Mouse (Mus musculus) lung, postnatal 10 days (tissue): Measurements from ENCODE around the gene Pfkfb4.

Source experiments
- DNase-seq: peaks from one replicate; pipeline ENCODE4 v3.0.0; 2021

Pfkfb4 gene

GRCm38 (mm10) chr9:109060184-109060897, 68.8 kb downstream of the Pfkfb4 start:
- no peak for DNase-seq

- DNase-seq, result no peak
Measured at GRCm38 (mm10) chr9:109060898-109061295, 69.3 kb downstream of the Pfkfb4 start.

- DNase-seq, result no peak
Measured at GRCm38 (mm10) chr9:109068095-109068735, 76.6 kb downstream of the Pfkfb4 start.

- DNase-seq, result peak; percentile 94
Measured at GRCm38 (mm10) chr9:109073661-109074573, 82.3 kb downstream of the Pfkfb4 start, which contains the start of gene Atrip. Gene Atrip, minus strand, starts transcription at chr9:109074124.

- DNase-seq, result no peak
Measured at GRCm38 (mm10) chr9:109080516-109080915, 88.9 kb downstream of the Pfkfb4 start.

- DNase-seq, result no peak
Measured at GRCm38 (mm10) chr9:109081749-109082123, 90.2 kb downstream of the Pfkfb4 start.
